Mouse (Mus musculus): Measurements from ENCODE around the gene Mbtps2. TPM values are rescaled to one million over a fixed set of nuclear protein-coding genes. Genes with fewer than 3 reads are reported as not detected.

The Mbtps2 gene
- 56.4 and 59.8 TPM in 2 replicates for polyA plus RNA-seq (2011; ENCODE audit: insufficient read depth, insufficient read length, low read depth, missing spikeins)

GRCm38 (mm10) chrX:157598186-157598996 is at the start of gene Mbtps2:
Mbtps2 (minus strand) TSS chrX:157598715.
- Histone ChIP-seq H3K9ac (ENCODE audit: low read depth, poor library complexity, severe bottlenecking) (peak within 1 kb of the TSS; percentile 97), H3K27me3 (ENCODE audit: control insufficient read depth, insufficient read depth, low read length, poor library complexity, severe bottlenecking) (no peaks in the 10 kb centered on the region), H3K4me3 (ENCODE audit: low read depth, low read length) (peak within 1 kb of the TSS; percentile 89), H3K4me1 (ENCODE audit: control insufficient read depth, insufficient read depth, low read length) (peaks cover 1% of the 10 kb centered on the region), H3K9me3 (replicated peaks; ENCODE audit: control insufficient read depth, insufficient read depth, low read length, poor library complexity, severe bottlenecking) (no peaks in the 10 kb centered on the region), H3K27ac (ENCODE audit: insufficient read depth, low read length) (peak within 1 kb of the TSS; percentile 97), H3K36me3 (ENCODE audit: control insufficient read depth, insufficient read depth, low read length, poor library complexity, severe bottlenecking) (no peaks in the 10 kb centered on the region)
- TF ChIP-seq CTCF (IDR thresholded peaks at IDR 0.05; ENCODE audit: low read depth, low read length), result no peak
- no peak for TF ChIP-seq EP300 (IDR thresholded peaks at IDR 0.05; ENCODE audit: insufficient read depth, low read depth, low read length)
- TF ChIP-seq POLR2A (IDR thresholded peaks at IDR 0.05; ENCODE audit: insufficient read depth, low read length), result no peak

- Histone ChIP-seq H3K36me3 (ENCODE audit: control insufficient read depth, insufficient read depth, low read length, poor library complexity, severe bottlenecking) (no peaks in the 10 kb centered on the region), H3K27ac (ENCODE audit: insufficient read depth, low read length) (no peak overlapping the region), H3K4me1 (ENCODE audit: control insufficient read depth, insufficient read depth, low read length) (no peaks in the 10 kb centered on the region), H3K9me3 (replicated peaks; ENCODE audit: control insufficient read depth, insufficient read depth, low read length, poor library complexity, severe bottlenecking) (no peaks in the 10 kb centered on the region), H3K9ac (ENCODE audit: low read depth, poor library complexity, severe bottlenecking) (no peak overlapping the region), H3K27me3 (ENCODE audit: control insufficient read depth, insufficient read depth, low read length, poor library complexity, severe bottlenecking) (peaks cover 3% of the 10 kb centered on the region; the same call in 1 of the 2 replicates), H3K4me3 (ENCODE audit: low read depth, low read length) (no peak overlapping the region)
- TF ChIP-seq EP300 (IDR thresholded peaks at IDR 0.05; ENCODE audit: insufficient read depth, low read depth, low read length) (no peak), CTCF (IDR thresholded peaks at IDR 0.05; ENCODE audit: low read depth, low read length) (no peak), POLR2A (IDR thresholded peaks at IDR 0.05; ENCODE audit: insufficient read depth, low read length) (no peak)
Measured at GRCm38 (mm10) chrX:157646399-157646798, 47.9 kb upstream of the Mbtps2 start.

GRCm38 (mm10) chrX:157644700-157645099 is 46.2 kb upstream of the Mbtps2 start:
- Histone ChIP-seq H3K9ac (ENCODE audit: low read depth, poor library complexity, severe bottlenecking) (no peak overlapping the region), H3K36me3 (ENCODE audit: control insufficient read depth, insufficient read depth, low read length, poor library complexity, severe bottlenecking) (no peaks in the 10 kb centered on the region), H3K4me3 (ENCODE audit: low read depth, low read length) (no peak overlapping the region), H3K27me3 (ENCODE audit: control insufficient read depth, insufficient read depth, low read length, poor library complexity, severe bottlenecking) (peaks cover 3% of the 10 kb centered on the region; the same call in 1 of the 2 replicates), H3K27ac (ENCODE audit: insufficient read depth, low read length) (no peak overlapping the region), H3K4me1 (ENCODE audit: control insufficient read depth, insufficient read depth, low read length) (no peaks in the 10 kb centered on the region), H3K9me3 (replicated peaks; ENCODE audit: control insufficient read depth, insufficient read depth, low read length, poor library complexity, severe bottlenecking) (no peaks in the 10 kb centered on the region)
- TF ChIP-seq EP300 (IDR thresholded peaks at IDR 0.05; ENCODE audit: insufficient read depth, low read depth, low read length), result no peak
- TF ChIP-seq POLR2A (IDR thresholded peaks at IDR 0.05; ENCODE audit: insufficient read depth, low read length), result no peak
- no peak for TF ChIP-seq CTCF (IDR thresholded peaks at IDR 0.05; ENCODE audit: low read depth, low read length)

- H3K4me1 ChIP-seq (ENCODE audit: control insufficient read depth, insufficient read depth, low read length), result no peaks in the 10 kb centered on the region
- no peaks in the 10 kb centered on the region for H3K36me3 ChIP-seq (ENCODE audit: control insufficient read depth, insufficient read depth, low read length, poor library complexity, severe bottlenecking)
- H3K27ac ChIP-seq (ENCODE audit: insufficient read depth, low read length), result no peak overlapping the region
- H3K9me3 ChIP-seq (replicated peaks; ENCODE audit: control insufficient read depth, insufficient read depth, low read length, poor library complexity, severe bottlenecking), result no peaks in the 10 kb centered on the region
- H3K4me3 ChIP-seq (ENCODE audit: low read depth, low read length), result no peak overlapping the region
- TF ChIP-seq CTCF (IDR thresholded peaks at IDR 0.05; ENCODE audit: low read depth, low read length), result peak; percentile 82
- no peak for TF ChIP-seq POLR2A (IDR thresholded peaks at IDR 0.05; ENCODE audit: insufficient read depth, low read length)
- H3K9ac ChIP-seq (ENCODE audit: low read depth, poor library complexity, severe bottlenecking), result no peak overlapping the region
- H3K27me3 ChIP-seq (ENCODE audit: control insufficient read depth, insufficient read depth, low read length, poor library complexity, severe bottlenecking), result peaks cover 3% of the 10 kb centered on the region; the same call in 1 of the 2 replicates
Measured at GRCm38 (mm10) chrX:157644300-157644699, 45.8 kb upstream of the Mbtps2 start.

- Histone ChIP-seq H3K36me3 (ENCODE audit: control insufficient read depth, insufficient read depth, low read length, poor library complexity, severe bottlenecking) (no peaks in the 10 kb centered on the region), H3K4me3 (ENCODE audit: low read depth, low read length) (no peak overlapping the region), H3K9me3 (replicated peaks; ENCODE audit: control insufficient read depth, insufficient read depth, low read length, poor library complexity, severe bottlenecking) (no peaks in the 10 kb centered on the region), H3K27ac (ENCODE audit: insufficient read depth, low read length) (no peak overlapping the region), H3K27me3 (ENCODE audit: control insufficient read depth, insufficient read depth, low read length, poor library complexity, severe bottlenecking) (peaks cover 3% of the 10 kb centered on the region; the same call in 1 of the 2 replicates), H3K9ac (ENCODE audit: low read depth, poor library complexity, severe bottlenecking) (no peak overlapping the region), H3K4me1 (ENCODE audit: control insufficient read depth, insufficient read depth, low read length) (no peaks in the 10 kb centered on the region)
- no peak for TF ChIP-seq EP300 (IDR thresholded peaks at IDR 0.05; ENCODE audit: insufficient read depth, low read depth, low read length)
- no peak for TF ChIP-seq POLR2A (IDR thresholded peaks at IDR 0.05; ENCODE audit: insufficient read depth, low read length)
- no peak for TF ChIP-seq CTCF (IDR thresholded peaks at IDR 0.05; ENCODE audit: low read depth, low read length)
Measured at GRCm38 (mm10) chrX:157642856-157643255, 44.3 kb upstream of the Mbtps2 start.

- no peak for TF ChIP-seq CTCF (IDR thresholded peaks at IDR 0.05; ENCODE audit: low read depth, low read length)
- TF ChIP-seq EP300 (IDR thresholded peaks at IDR 0.05; ENCODE audit: insufficient read depth, low read depth, low read length), result no peak
- no peak overlapping the region for H3K4me3 ChIP-seq (ENCODE audit: low read depth, low read length)
- H3K36me3 ChIP-seq (ENCODE audit: control insufficient read depth, insufficient read depth, low read length, poor library complexity, severe bottlenecking), result no peaks in the 10 kb centered on the region
- no peaks in the 10 kb centered on the region for H3K9me3 ChIP-seq (replicated peaks; ENCODE audit: control insufficient read depth, insufficient read depth, low read length, poor library complexity, severe bottlenecking)
- H3K9ac ChIP-seq (ENCODE audit: low read depth, poor library complexity, severe bottlenecking), result no peak overlapping the region
- H3K27ac ChIP-seq (ENCODE audit: insufficient read depth, low read length), result no peak overlapping the region
- no peaks in the 10 kb centered on the region for H3K27me3 ChIP-seq (ENCODE audit: control insufficient read depth, insufficient read depth, low read length, poor library complexity, severe bottlenecking)
- H3K4me1 ChIP-seq (ENCODE audit: control insufficient read depth, insufficient read depth, low read length), result no peaks in the 10 kb centered on the region
Measured at GRCm38 (mm10) chrX:157637253-157637652, 38.7 kb upstream of the Mbtps2 start.

Data from ES-Bruce4 (cell line).